Mouse (Mus musculus) embryonic facial prominence, embryonic 13.5 days (tissue): ENCODE measurements around the gene Zfp330. TPM values are rescaled to one million over a fixed set of nuclear protein-coding genes. Genes with fewer than 3 reads are reported as not detected.

Experiments used
- polyA plus RNA-seq: library from polyadenylated mRNA; unstranded; fragments of >200 nt; fragmentation: Nextera tagmentation; extraction: Ambion mirVana; gene quantifications from 2 replicates; pipeline ENCODE4 v1.2.1, GENCODE M21; 2015

The Zfp330 gene
- polyA plus RNA-seq, 1 experiment from 2014 or later: 73.5 TPM

Other genes starting within 250 kb of the Zfp330 start
- gene Rnf150, start 89.2 kb upstream of the Zfp330 start, polyA plus RNA-seq: 2.1 and 2.6 TPM in 2 replicates